Mouse (Mus musculus) heart, postnatal 14 days (tissue): ENCODE measurements around the gene Prdm2. TPM values are rescaled to one million over a fixed set of nuclear protein-coding genes. Genes with fewer than 3 reads are reported as not detected.

Experiments
- microRNA-seq, 2 experiments: library from miRNA; unstranded; fragments of <30 nt; microRNA quantifications; one replicate each; pipeline ENCODE4 v1.2.0; 2021 to 2022
- total RNA-seq, 2 experiments: library from RNA; stranded (reverse); gene quantifications; 2 replicates each; pipeline ENCODE4 v1.2.3; 2021

Prdm2 gene
- total RNA-seq, 2 experiments from 2014 or later = 22.0 to 23.6 TPM

Small RNA genes lying within 50 kb of the gene (microRNA-seq; reads per million reads assigned to microRNA genes)
- 0.27 to 1.6 reads per million in 2 experiments for gene Mir7021

Other genes with a start within 250 kb of the Prdm2 start
- 10 to 100 TPM in 1 of 2 experiments, 1 to 10 TPM in 1; 8.8 to 10.5 TPM for gene Pdpn, start 86.6 kb upstream of the Prdm2 start, total RNA-seq
- gene Lrrc38, start 136.8 kb upstream of the Prdm2 start, total RNA-seq = under 1 TPM; 0.12 to 0.24 TPM
- gene Pramel1, start 181.4 kb upstream of the Prdm2 start, total RNA-seq = not detected
- 10 to 100 TPM in 1 of 2 experiments, 1 to 10 TPM in 1; 9.6 to 10.6 TPM for gene Pramef8, start 199.4 kb upstream of the Prdm2 start, total RNA-seq
- gene Oog4, start 237.3 kb upstream of the Prdm2 start, total RNA-seq = not detected